Mouse (Mus musculus): Measurements from ENCODE around the gene Slc30a9. TPM values are rescaled to one million over a fixed set of nuclear protein-coding genes. Genes with fewer than 3 reads are reported as not detected.

Slc30a9 gene
- polyA plus RNA-seq, 1 experiment from 2014 or later = 129 TPM

GRCm38 (mm10) chr5:67321656-67322268 lies 15.0 kb downstream of the Slc30a9 start:
- Histone ChIP-seq H3K4me1 (replicated peaks) (no peaks in the 10 kb centered on the region), H3K27ac (no peak overlapping the region), H3K4me2 (no peak overlapping the region), H3K9ac (no peak overlapping the region), H3K9me3 (replicated peaks) (no peaks in the 10 kb centered on the region), H3K4me3 (no peak overlapping the region), H3K36me3 (peaks cover 17% of the 10 kb centered on the region), H3K27me3 (no peaks in the 10 kb centered on the region)
- 88% methylated on average over 17 of the region's 17 CpGs for WGBS
- no peak for ATAC-seq (replicated peaks; ENCODE audit: insufficient number of reproducible peaks, insufficient read depth, low FRiP score, low read depth)

DNA sequence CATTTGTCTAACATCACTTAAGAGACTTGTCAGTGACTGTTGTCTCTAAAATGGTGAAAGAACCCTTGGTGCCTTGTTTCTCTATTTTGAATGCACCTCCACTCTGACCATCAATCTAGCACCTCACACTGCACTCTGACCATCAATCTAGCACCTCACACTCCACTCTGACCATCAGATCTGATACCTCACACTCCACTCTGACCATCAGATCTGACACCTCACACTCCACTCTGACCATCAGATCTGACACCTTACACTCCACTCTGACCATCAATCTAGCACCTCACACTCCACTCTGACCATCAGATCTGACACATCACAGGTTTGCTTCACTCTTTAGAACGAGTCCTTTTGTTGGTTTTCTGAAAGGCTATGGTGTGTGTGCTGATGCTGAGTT lies 17.3 kb downstream of the Slc30a9 start:
- Histone ChIP-seq H3K4me2 (no peak overlapping the region), H3K9ac (no peak overlapping the region), H3K27ac (no peak overlapping the region), H3K4me1 (replicated peaks) (no peaks in the 10 kb centered on the region), H3K9me3 (replicated peaks) (no peaks in the 10 kb centered on the region), H3K36me3 (peaks cover 6% of the 10 kb centered on the region; the same call in 1 of the 2 replicates), H3K4me3 (no peak overlapping the region), H3K27me3 (no peaks in the 10 kb centered on the region)
- no peak for ATAC-seq (replicated peaks; ENCODE audit: insufficient number of reproducible peaks, insufficient read depth, low FRiP score, low read depth)
- 65% methylated on average over 1 of the region's 1 CpGs for WGBS

- H3K27ac ChIP-seq = no peak overlapping the region
- H3K36me3 ChIP-seq = peaks cover 53% of the 10 kb centered on the region
- no peak for ATAC-seq (replicated peaks; ENCODE audit: insufficient number of reproducible peaks, insufficient read depth, low FRiP score, low read depth)
- H3K4me3 ChIP-seq = no peak overlapping the region
- H3K27me3 ChIP-seq = no peaks in the 10 kb centered on the region
- H3K9ac ChIP-seq = no peak overlapping the region
- H3K9me3 ChIP-seq (replicated peaks) = no peaks in the 10 kb centered on the region
- H3K4me1 ChIP-seq (replicated peaks) = no peaks in the 10 kb centered on the region
- WGBS = 92% methylated on average over 6 of the region's 6 CpGs
- H3K4me2 ChIP-seq = no peak overlapping the region
Observed at GRCm38 (mm10) chr5:67340811-67341210, 34.1 kb downstream of the Slc30a9 start.

GRCm38 (mm10) chr5:67347060-67347459 lies 40.3 kb downstream of the Slc30a9 start:
- H3K27ac ChIP-seq = no peak overlapping the region
- H3K4me2 ChIP-seq = no peak overlapping the region
- ATAC-seq (replicated peaks; ENCODE audit: insufficient number of reproducible peaks, insufficient read depth, low FRiP score, low read depth) = no peak
- WGBS = 89% methylated on average over 2 of the region's 2 CpGs
- H3K27me3 ChIP-seq = no peaks in the 10 kb centered on the region
- no peak overlapping the region for H3K4me3 ChIP-seq
- no peaks in the 10 kb centered on the region for H3K9me3 ChIP-seq (replicated peaks)
- H3K36me3 ChIP-seq = peaks cover 80% of the 10 kb centered on the region
- no peak overlapping the region for H3K9ac ChIP-seq
- H3K4me1 ChIP-seq (replicated peaks) = no peaks in the 10 kb centered on the region

DNA sequence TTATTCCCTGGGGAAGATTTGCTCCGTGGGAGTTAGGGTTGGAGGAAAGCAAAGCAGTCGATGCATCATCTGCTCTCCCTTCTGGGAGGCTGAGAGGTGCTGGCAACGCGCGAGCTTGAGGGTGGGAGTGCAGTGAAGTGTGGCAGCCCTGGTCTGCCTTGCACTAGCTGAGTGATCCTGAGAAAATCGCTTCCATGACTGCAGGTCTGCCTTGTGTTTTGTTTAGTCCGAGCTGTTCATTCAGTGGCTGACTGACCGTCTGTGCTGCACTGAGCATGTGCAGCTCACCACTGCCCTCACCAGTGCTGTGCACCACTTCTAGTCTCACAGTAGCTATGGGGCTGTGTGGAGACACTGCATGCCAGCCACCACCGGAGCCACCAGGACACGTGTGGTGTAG lies 42.2 kb downstream of the Slc30a9 start:
- H3K4me3 ChIP-seq = no peak overlapping the region
- no peak for ATAC-seq (replicated peaks; ENCODE audit: insufficient number of reproducible peaks, insufficient read depth, low FRiP score, low read depth)
- WGBS = 64% methylated on average over 10 of the region's 10 CpGs

GRCm38 (mm10) chr5:67362316-67362715 lies 55.6 kb downstream of the Slc30a9 start:
- H3K36me3 ChIP-seq = no peaks in the 10 kb centered on the region
- ATAC-seq (replicated peaks; ENCODE audit: insufficient number of reproducible peaks, insufficient read depth, low FRiP score, low read depth) = no peak
- H3K4me1 ChIP-seq (replicated peaks) = no peaks in the 10 kb centered on the region
- no peak overlapping the region for H3K27ac ChIP-seq
- H3K9me3 ChIP-seq (replicated peaks) = no peaks in the 10 kb centered on the region
- H3K9ac ChIP-seq = no peak overlapping the region
- H3K27me3 ChIP-seq = no peaks in the 10 kb centered on the region
- no peak overlapping the region for H3K4me2 ChIP-seq
- WGBS = 91% methylated on average over 10 of the region's 10 CpGs
- H3K4me3 ChIP-seq = no peak overlapping the region

More for the DNA sequence above, 42.2 kb downstream of the Slc30a9 start:
- Histone ChIP-seq H3K36me3 (peaks cover 78% of the 10 kb centered on the region), H3K4me2 (no peak overlapping the region), H3K9ac (no peak overlapping the region), H3K4me1 (replicated peaks) (no peaks in the 10 kb centered on the region), H3K27ac (no peak overlapping the region), H3K9me3 (replicated peaks) (no peaks in the 10 kb centered on the region), H3K27me3 (no peaks in the 10 kb centered on the region)

- ATAC-seq (replicated peaks; ENCODE audit: insufficient number of reproducible peaks, insufficient read depth, low FRiP score, low read depth) = no peak
- H3K27ac ChIP-seq = no peak overlapping the region
Observed at GRCm38 (mm10) chr5:67362931-67363330, 56.2 kb downstream of the Slc30a9 start.

GRCm38 (mm10) chr5:67377044-67377621 lies 70.4 kb downstream of the Slc30a9 start:
- Histone ChIP-seq H3K9me3 (replicated peaks) (no peaks in the 10 kb centered on the region), H3K36me3 (no peaks in the 10 kb centered on the region), H3K4me2 (no peak overlapping the region), H3K4me1 (replicated peaks) (no peaks in the 10 kb centered on the region), H3K4me3 (no peak overlapping the region), H3K27ac (no peak overlapping the region), H3K9ac (no peak overlapping the region), H3K27me3 (no peaks in the 10 kb centered on the region)
- WGBS = 65% methylated on average over 8 of the region's 8 CpGs
- ATAC-seq (replicated peaks; ENCODE audit: insufficient number of reproducible peaks, insufficient read depth, low FRiP score, low read depth) = no peak

More at GRCm38 (mm10) chr5:67362931-67363330, 56.2 kb downstream of the Slc30a9 start:
- Histone ChIP-seq H3K27me3 (no peaks in the 10 kb centered on the region), H3K9me3 (replicated peaks) (no peaks in the 10 kb centered on the region), H3K4me2 (no peak overlapping the region), H3K36me3 (no peaks in the 10 kb centered on the region), H3K4me1 (replicated peaks) (no peaks in the 10 kb centered on the region), H3K9ac (no peak overlapping the region), H3K4me3 (no peak overlapping the region)
- 42% methylated on average over 2 of the region's 2 CpGs for WGBS

DNA sequence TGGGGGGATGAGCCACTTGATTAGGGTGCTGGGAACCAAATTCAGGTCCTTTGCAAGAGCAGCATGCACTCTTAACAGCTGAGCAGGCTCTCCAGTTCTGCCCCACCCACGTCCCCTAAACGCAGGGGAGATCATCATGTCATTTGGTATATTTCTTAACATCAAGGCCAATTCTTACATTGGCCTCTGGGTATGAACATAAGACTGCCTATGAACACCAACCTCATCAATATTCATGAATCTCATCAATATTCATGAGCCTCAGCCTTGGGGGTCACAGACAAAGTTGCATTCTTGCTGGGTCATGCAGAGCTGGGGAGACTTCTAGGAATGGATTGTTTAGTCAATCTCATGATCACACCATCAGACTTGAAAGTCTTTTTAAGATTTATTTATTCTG lies 74.9 kb downstream of the Slc30a9 start:
- no peak overlapping the region for H3K27ac ChIP-seq
- H3K4me3 ChIP-seq = no peak overlapping the region
- H3K9ac ChIP-seq = no peak overlapping the region
- ATAC-seq (replicated peaks; ENCODE audit: insufficient number of reproducible peaks, insufficient read depth, low FRiP score, low read depth) = no peak
- WGBS = 94% methylated on average over 2 of the region's 2 CpGs
- no peaks in the 10 kb centered on the region for H3K9me3 ChIP-seq (replicated peaks)
- no peaks in the 10 kb centered on the region for H3K36me3 ChIP-seq
- no peaks in the 10 kb centered on the region for H3K4me1 ChIP-seq (replicated peaks)
- no peak overlapping the region for H3K4me2 ChIP-seq
- H3K27me3 ChIP-seq = no peaks in the 10 kb centered on the region

DNA sequence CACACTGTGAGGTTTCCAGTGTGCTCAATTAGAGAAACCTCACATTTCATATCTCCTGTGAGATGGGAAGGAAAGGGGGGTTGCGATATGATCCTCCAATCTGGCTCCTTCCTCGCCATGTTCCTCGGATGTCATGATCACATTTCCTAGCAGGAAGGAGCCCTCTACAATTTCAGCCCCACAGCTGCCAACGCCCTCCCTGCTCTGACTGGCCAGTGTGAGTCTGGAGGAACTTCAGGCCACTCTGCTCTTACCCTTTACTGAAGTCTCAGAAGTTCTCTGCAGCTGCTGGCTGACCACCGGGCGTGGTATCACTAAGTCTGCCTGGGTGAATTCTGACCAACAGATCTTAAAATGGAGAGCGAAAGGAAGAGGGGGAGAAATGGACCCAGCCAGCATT lies 75.8 kb downstream of the Slc30a9 start:
- H3K36me3 ChIP-seq = no peaks in the 10 kb centered on the region
- H3K27me3 ChIP-seq = no peaks in the 10 kb centered on the region
- H3K4me2 ChIP-seq = no peak overlapping the region
- H3K4me1 ChIP-seq (replicated peaks) = no peaks in the 10 kb centered on the region
- no peak for ATAC-seq (replicated peaks; ENCODE audit: insufficient number of reproducible peaks, insufficient read depth, low FRiP score, low read depth)
- H3K9me3 ChIP-seq (replicated peaks) = no peaks in the 10 kb centered on the region
- no peak overlapping the region for H3K4me3 ChIP-seq
- H3K9ac ChIP-seq = no peak overlapping the region
- WGBS = 79% methylated on average over 7 of the region's 7 CpGs
- no peak overlapping the region for H3K27ac ChIP-seq

GRCm38 (mm10) chr5:67393951-67394350 lies 87.2 kb downstream of the Slc30a9 start:
- Histone ChIP-seq H3K4me2 (no peak overlapping the region), H3K27ac (no peak overlapping the region), H3K4me3 (no peak overlapping the region), H3K36me3 (peaks cover 13% of the 10 kb centered on the region; the same call in 1 of the 2 replicates), H3K9me3 (replicated peaks) (no peaks in the 10 kb centered on the region), H3K27me3 (no peaks in the 10 kb centered on the region), H3K9ac (no peak overlapping the region), H3K4me1 (replicated peaks) (peaks cover 10% of the 10 kb centered on the region)
- no peak for ATAC-seq (replicated peaks; ENCODE audit: insufficient number of reproducible peaks, insufficient read depth, low FRiP score, low read depth)
- WGBS = 75% methylated on average over 6 of the region's 6 CpGs

Measured in heart, embryonic 15.5 days (tissue).